Mouse (Mus musculus): ENCODE measurements at regions not wholly inside any gene's neighbourhood (a gene's known extent, or its start where the extent isn't known, plus 50 kb on each side); places are given as distances from the start of the nearest gene placed in this dataset.

DNA sequence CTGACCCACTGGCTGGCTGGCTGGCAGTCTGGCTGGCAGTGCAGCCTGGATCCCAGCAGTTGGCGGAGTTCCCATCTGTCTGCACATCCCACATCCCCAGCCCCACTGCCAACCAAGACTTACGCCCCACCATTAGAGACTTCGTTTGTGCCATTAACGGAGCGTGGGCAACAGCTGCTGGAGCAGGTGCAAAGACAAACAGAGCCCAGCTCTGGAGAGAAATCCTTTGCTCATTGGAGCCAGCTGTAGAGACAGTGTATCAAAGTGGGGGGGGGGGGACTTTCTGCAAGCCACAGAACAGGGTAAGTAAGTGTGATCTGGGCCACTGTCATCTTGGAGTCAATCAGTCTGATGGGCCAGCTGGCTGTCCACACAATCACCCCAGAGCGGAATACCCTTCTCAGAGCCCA, 52.3 kb downstream of the Rplp1 start:
- no peaks in the 10 kb centered on the region for H3K36me3 ChIP-seq (ENCODE audit: control insufficient read depth, insufficient read depth, low read length, poor library complexity, severe bottlenecking)
- no peaks in the 10 kb centered on the region for H3K27me3 ChIP-seq (ENCODE audit: control insufficient read depth, insufficient read depth, low read length, poor library complexity, severe bottlenecking)
- DNase-seq (ENCODE audit: low read depth, low spot score), result no peak

DNA sequence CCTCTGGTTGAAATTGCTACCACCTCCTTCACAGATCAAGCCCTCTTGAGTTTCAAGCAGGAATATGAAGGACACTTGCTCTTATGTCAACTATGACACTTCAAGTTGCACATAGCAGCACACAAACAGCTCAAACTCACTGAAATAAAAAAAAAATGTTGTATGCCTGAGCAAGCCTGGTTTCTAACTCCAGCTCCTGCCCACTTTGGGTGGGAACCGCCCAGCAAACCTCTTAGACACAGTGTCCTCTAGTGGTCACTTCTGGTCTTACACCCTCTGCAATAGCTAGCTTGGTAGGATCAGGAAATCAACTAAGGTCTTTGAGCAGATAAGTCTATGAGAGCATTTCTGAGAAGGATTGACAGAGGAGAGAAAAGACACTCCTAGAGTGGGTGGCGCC, 54.2 kb downstream of the Rplp1 start:
- H3K27me3 ChIP-seq (ENCODE audit: control insufficient read depth, insufficient read depth, low read length, poor library complexity, severe bottlenecking), result no peaks in the 10 kb centered on the region
- H3K36me3 ChIP-seq (ENCODE audit: control insufficient read depth, insufficient read depth, low read length, poor library complexity, severe bottlenecking), result no peaks in the 10 kb centered on the region
- DNase-seq (ENCODE audit: low read depth, low spot score), result peak; percentile 88

GRCm38 (mm10) chr9:61859438-61859837, 54.9 kb downstream of the Rplp1 start:
- Histone ChIP-seq H3K36me3 (ENCODE audit: control insufficient read depth, insufficient read depth, low read length, poor library complexity, severe bottlenecking) (no peaks in the 10 kb centered on the region), H3K27me3 (ENCODE audit: control insufficient read depth, insufficient read depth, low read length, poor library complexity, severe bottlenecking) (no peaks in the 10 kb centered on the region)
- DNase-seq (ENCODE audit: low read depth, low spot score), result peak; percentile 50

DNA sequence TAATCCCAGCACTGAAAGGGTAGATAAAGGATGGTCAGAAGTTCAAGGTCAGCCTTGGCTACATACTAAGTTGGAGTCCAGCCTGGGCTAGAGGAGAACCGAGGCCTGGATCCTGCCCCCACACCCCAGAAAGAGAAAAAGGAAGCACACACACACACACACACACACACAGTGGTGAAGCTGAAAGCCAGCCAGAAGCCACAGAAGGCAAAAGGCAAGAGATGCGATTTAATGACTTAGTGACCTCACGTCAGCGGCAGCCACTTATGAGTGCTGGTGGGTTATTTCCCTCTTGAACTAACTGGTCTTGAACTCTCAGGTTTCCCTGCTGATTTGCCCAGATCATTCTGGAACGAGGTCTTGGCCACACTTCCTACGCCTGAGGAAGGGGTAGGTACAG, 56.5 kb downstream of the Rplp1 start:
- Histone ChIP-seq H3K27me3 (ENCODE audit: control insufficient read depth, insufficient read depth, low read length, poor library complexity, severe bottlenecking) (no peaks in the 10 kb centered on the region), H3K36me3 (ENCODE audit: control insufficient read depth, insufficient read depth, low read length, poor library complexity, severe bottlenecking) (no peaks in the 10 kb centered on the region)
- peak; percentile 28 for DNase-seq (ENCODE audit: low read depth, low spot score)

GRCm38 (mm10) chr9:61856686-61857085, 57.7 kb downstream of the Rplp1 start:
- no peaks in the 10 kb centered on the region for H3K27me3 ChIP-seq (ENCODE audit: control insufficient read depth, insufficient read depth, low read length, poor library complexity, severe bottlenecking)
- DNase-seq (ENCODE audit: low read depth, low spot score), result no peak
- H3K36me3 ChIP-seq (ENCODE audit: control insufficient read depth, insufficient read depth, low read length, poor library complexity, severe bottlenecking), result no peaks in the 10 kb centered on the region

DNA sequence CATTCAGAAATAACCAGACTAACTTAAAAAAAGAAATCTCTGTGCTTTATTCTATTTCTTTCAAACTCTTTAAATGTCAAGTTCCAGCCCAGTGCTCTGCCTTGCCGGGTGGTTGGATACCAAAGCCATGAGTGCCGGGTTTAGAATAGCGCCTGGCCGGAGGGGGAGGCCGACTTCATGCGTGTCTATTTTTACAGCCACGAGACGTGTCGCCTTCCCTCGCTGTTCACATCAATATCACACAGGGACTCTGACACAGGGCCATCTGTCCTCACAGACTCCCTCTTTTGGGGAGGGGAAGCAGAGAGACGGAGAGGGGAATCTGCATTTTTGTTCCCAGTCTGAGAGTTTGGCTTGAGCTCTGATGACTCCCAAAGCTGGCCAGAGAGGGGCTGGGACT, 58.7 kb downstream of the Rplp1 start:
- H3K36me3 ChIP-seq (ENCODE audit: control insufficient read depth, insufficient read depth, low read length, poor library complexity, severe bottlenecking), result no peaks in the 10 kb centered on the region
- H3K27me3 ChIP-seq (ENCODE audit: control insufficient read depth, insufficient read depth, low read length, poor library complexity, severe bottlenecking), result no peaks in the 10 kb centered on the region

DNA sequence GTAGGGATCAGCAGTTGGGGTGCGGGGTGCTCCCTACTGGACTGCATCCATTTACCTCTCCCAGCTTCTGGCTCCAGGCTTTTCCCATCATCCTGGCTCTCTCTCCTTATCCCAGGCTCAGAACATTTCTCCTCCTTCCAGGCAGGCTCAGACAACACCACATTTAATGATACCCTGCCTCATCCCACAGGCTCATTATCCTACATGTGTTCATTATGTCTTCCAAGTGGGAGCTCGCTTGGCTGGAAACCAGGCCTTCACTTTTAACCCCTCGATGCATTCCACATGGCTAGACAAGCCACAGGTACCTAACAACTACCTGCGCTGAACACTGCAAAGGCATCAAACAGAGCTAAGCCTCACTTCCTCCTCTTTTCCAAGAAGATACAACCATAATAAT, 60.5 kb downstream of the Rplp1 start:
- DNase-seq (ENCODE audit: low read depth, low spot score), result no peak
- Histone ChIP-seq H3K36me3 (ENCODE audit: control insufficient read depth, insufficient read depth, low read length, poor library complexity, severe bottlenecking) (no peaks in the 10 kb centered on the region), H3K27me3 (ENCODE audit: control insufficient read depth, insufficient read depth, low read length, poor library complexity, severe bottlenecking) (no peaks in the 10 kb centered on the region)

More for the DNA sequence above, 58.7 kb downstream of the Rplp1 start:
- DNase-seq (ENCODE audit: low read depth, low spot score), result no peak

DNA sequence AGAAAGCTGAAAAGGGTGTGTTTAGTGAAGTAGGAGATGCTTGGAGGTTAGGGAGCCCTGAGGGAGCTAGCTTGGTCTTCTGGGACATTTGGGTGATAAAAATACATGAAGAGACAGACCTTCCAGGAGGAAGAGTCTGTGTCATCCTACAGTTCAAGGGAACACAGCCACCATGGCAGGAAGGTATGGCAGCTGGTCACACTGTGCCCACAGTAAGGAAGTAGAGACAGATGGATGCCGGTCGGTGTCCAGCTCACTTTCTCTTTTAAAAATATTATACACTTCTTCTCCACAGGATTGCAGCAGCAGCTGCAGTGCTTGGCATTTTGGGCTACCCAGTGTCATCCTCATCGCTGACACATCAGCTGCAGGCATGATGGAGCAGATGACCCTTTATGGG, 63.0 kb downstream of the Rplp1 start:
- Histone ChIP-seq H3K36me3 (ENCODE audit: control insufficient read depth, insufficient read depth, low read length, poor library complexity, severe bottlenecking) (no peaks in the 10 kb centered on the region), H3K27me3 (ENCODE audit: control insufficient read depth, insufficient read depth, low read length, poor library complexity, severe bottlenecking) (no peaks in the 10 kb centered on the region)
- no peak for DNase-seq (ENCODE audit: low read depth, low spot score)

GRCm38 (mm10) chr9:61848401-61848800, 65.9 kb downstream of the Rplp1 start:
- no peak for DNase-seq (ENCODE audit: low read depth, low spot score)
- H3K27me3 ChIP-seq (ENCODE audit: control insufficient read depth, insufficient read depth, low read length, poor library complexity, severe bottlenecking), result no peaks in the 10 kb centered on the region
- no peaks in the 10 kb centered on the region for H3K36me3 ChIP-seq (ENCODE audit: control insufficient read depth, insufficient read depth, low read length, poor library complexity, severe bottlenecking)

GRCm38 (mm10) chr9:61847496-61847895, 66.8 kb downstream of the Rplp1 start:
- no peaks in the 10 kb centered on the region for H3K36me3 ChIP-seq (ENCODE audit: control insufficient read depth, insufficient read depth, low read length, poor library complexity, severe bottlenecking)
- no peak for DNase-seq (ENCODE audit: low read depth, low spot score)
- H3K27me3 ChIP-seq (ENCODE audit: control insufficient read depth, insufficient read depth, low read length, poor library complexity, severe bottlenecking), result no peaks in the 10 kb centered on the region

GRCm38 (mm10) chr9:61844645-61845044, 69.7 kb downstream of the Rplp1 start:
- Histone ChIP-seq H3K36me3 (ENCODE audit: control insufficient read depth, insufficient read depth, low read length, poor library complexity, severe bottlenecking) (no peaks in the 10 kb centered on the region), H3K27me3 (ENCODE audit: control insufficient read depth, insufficient read depth, low read length, poor library complexity, severe bottlenecking) (no peaks in the 10 kb centered on the region)
- DNase-seq (ENCODE audit: low read depth, low spot score), result no peak

DNA sequence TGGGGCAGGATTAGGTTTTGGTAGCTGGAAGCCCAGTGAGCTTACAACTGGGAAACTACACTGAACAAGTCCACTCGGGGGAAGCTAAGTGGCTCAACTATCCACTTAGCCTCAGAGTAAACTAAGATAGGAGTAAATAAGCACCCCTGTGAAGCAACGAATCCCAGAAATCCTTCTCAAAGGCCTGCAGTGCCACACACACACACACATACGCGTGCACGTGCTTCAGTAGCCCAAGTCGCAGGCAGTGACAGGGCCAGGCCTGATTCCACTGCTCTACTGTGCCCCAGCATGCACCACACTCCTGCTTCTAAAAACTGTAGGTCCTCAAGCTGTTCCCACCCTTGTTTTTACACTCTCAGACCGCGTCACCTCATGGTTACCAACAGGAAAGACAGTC, 70.2 kb downstream of the Rplp1 start:
- H3K36me3 ChIP-seq (ENCODE audit: control insufficient read depth, insufficient read depth, low read length, poor library complexity, severe bottlenecking), result no peaks in the 10 kb centered on the region
- DNase-seq (ENCODE audit: low read depth, low spot score), result no peak
- no peaks in the 10 kb centered on the region for H3K27me3 ChIP-seq (ENCODE audit: control insufficient read depth, insufficient read depth, low read length, poor library complexity, severe bottlenecking)

GRCm38 (mm10) chr9:61843513-61843912, 70.8 kb downstream of the Rplp1 start:
- no peak for DNase-seq (ENCODE audit: low read depth, low spot score)

DNA sequence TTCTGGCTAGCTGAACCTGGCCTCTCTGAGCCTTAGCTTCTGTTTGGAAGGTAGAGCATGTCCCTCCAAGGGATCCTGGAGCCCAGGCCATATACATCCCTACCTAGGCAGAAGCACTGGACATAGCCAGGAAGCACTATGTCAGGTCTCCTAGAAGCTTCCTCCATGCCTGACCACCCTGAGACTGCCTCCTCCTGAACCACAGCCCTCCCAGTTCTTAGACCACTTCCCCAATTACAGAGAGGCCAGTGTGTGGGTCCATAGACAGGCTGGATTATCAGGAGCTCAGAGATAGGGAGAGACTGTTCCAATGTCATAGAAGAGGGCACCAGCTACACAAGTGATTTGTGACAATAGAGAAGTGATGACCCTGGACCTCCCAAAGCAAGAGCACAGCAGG, 72.0 kb downstream of the Rplp1 start:
- H3K27me3 ChIP-seq (ENCODE audit: control insufficient read depth, insufficient read depth, low read length, poor library complexity, severe bottlenecking), result no peaks in the 10 kb centered on the region
- DNase-seq (ENCODE audit: low read depth, low spot score), result no peak
- H3K36me3 ChIP-seq (ENCODE audit: control insufficient read depth, insufficient read depth, low read length, poor library complexity, severe bottlenecking), result no peaks in the 10 kb centered on the region

More at GRCm38 (mm10) chr9:61843513-61843912, 70.8 kb downstream of the Rplp1 start:
- Histone ChIP-seq H3K36me3 (ENCODE audit: control insufficient read depth, insufficient read depth, low read length, poor library complexity, severe bottlenecking) (no peaks in the 10 kb centered on the region), H3K27me3 (ENCODE audit: control insufficient read depth, insufficient read depth, low read length, poor library complexity, severe bottlenecking) (no peaks in the 10 kb centered on the region)

DNA sequence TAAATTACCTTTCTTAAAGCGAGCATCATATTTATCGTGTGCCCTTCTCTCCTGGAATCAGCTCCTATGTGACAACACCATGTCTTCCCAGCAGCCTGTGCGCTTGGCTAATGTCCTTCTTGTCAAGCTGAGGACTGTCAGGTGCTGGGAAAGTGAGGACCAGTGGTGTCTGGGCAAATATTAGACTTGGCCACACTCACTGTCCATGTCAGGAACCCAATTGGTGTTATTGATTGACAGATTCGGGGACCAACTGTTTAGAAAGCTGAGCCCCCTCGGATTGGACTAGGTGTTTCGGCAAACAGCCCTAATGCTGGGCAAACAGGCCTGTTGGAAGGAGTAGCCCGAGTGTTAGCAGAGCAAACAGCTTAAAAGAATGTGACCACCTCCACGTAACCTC, 73.1 kb downstream of the Rplp1 start:
- H3K36me3 ChIP-seq (ENCODE audit: control insufficient read depth, insufficient read depth, low read length, poor library complexity, severe bottlenecking), result no peaks in the 10 kb centered on the region
- no peak for DNase-seq (ENCODE audit: low read depth, low spot score)
- H3K27me3 ChIP-seq (ENCODE audit: control insufficient read depth, insufficient read depth, low read length, poor library complexity, severe bottlenecking), result no peaks in the 10 kb centered on the region

GRCm38 (mm10) chr9:61840353-61840752, 74.0 kb downstream of the Rplp1 start:
- Histone ChIP-seq H3K36me3 (ENCODE audit: control insufficient read depth, insufficient read depth, low read length, poor library complexity, severe bottlenecking) (no peaks in the 10 kb centered on the region), H3K27me3 (ENCODE audit: control insufficient read depth, insufficient read depth, low read length, poor library complexity, severe bottlenecking) (no peaks in the 10 kb centered on the region)
- no peak for DNase-seq (ENCODE audit: low read depth, low spot score)
